Mouse (Mus musculus): ENCODE measurements around the gene Prkca.

Gene Prkca

DNA sequence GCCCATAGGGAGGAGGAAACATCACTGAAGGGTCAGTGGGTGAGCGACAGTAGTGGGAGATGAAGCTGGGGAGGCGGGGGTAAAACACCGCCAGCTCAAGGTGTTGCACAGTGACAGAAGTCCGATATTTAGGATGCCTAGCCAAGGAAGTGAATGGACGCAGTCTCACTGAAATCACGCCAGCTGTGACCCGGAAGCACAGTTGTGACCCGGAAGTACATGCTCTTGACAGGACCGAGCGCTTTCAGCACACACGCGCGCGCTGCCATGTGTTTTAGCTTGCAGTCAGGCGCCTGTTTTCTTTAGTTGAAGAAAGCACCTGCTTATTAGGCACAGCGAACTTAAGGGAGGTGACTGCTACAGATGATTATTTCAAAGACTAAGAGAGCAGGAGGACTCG lies 304.0 kb downstream of the Prkca start:
- no peak for DNase-seq

DNA sequence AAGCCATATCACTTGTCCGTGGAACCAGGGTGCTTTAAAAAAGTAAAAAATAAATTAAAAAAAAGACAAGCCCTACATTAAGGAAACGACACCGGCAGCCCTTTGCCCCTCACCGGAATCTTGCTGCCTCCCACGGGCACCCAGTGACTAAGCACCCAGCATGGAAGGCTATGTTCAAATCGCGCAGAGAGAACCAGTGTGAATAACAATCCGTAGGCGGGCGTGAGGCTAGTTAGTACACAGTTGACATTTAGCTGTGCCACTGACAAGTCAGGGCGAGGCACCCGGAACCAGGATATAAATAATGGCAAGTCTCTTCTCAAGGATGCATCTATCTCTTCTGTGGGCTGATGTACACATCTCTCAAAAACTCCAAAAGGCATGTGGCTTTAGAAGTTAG lies 304.7 kb downstream of the Prkca start:
- no peak for DNase-seq

DNA sequence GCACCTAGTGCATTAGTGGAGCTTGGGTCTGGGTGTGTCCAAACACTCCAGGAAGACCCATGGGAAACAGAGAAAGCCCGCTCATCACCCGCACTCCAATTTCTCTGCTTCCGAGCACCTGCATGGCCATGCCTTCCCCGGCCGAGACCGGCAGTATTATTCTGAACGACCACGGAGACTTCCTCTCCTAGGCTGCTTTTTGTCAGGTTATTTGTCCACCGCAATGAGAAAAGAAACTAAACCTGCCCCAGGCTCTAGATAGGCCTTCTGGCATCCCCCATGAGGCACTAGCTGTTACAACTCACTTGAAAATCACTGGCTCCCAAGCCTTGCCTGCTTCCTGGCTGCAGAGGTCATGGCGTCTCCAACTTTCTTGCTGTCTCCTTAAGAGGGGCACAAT lies 307.4 kb downstream of the Prkca start:
- no peak for DNase-seq

GRCm38 (mm10) chr11:108035761-108036160 lies 308.0 kb downstream of the Prkca start:
- DNase-seq = no peak

DNA sequence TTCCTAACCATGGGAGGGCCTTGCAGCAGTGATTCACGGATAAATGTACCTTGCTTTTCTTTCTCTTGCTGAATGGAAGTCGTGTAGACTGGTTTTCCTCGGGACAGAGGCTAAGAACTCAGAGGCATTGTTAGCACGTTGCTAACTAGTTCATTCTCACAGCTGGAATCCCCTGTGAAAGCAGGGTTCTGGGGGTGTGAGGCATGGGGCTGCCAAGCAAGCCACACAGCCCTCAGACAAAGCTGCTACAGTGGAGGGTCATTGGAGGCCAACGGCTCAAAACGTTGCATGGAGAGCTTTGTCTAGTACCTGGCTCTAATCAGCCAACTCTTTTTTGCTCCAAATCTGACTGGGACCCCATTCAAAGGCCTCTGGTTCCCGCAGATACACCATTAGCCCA lies 309.4 kb downstream of the Prkca start:
- DNase-seq = no peak

DNA sequence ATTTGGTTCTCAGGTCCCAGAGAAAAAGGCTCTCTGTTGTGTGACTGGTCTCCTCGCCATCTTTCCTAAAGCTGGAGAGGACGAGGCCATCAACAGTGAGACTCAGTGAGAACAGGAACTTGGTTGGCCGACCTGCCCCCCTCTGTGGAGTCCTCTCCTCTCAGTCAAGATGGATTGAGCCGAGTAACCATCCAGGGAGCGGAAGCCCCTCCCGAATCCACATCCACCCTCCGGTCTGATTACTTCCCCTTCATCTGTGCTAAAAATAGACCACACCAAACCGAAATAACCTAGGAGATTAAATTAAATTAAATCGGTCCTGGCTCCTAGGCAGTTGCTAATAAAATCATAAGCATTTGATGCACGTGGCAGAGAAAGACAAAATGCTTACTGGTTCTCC lies 311.2 kb downstream of the Prkca start:
- DNase-seq = no peak

DNA sequence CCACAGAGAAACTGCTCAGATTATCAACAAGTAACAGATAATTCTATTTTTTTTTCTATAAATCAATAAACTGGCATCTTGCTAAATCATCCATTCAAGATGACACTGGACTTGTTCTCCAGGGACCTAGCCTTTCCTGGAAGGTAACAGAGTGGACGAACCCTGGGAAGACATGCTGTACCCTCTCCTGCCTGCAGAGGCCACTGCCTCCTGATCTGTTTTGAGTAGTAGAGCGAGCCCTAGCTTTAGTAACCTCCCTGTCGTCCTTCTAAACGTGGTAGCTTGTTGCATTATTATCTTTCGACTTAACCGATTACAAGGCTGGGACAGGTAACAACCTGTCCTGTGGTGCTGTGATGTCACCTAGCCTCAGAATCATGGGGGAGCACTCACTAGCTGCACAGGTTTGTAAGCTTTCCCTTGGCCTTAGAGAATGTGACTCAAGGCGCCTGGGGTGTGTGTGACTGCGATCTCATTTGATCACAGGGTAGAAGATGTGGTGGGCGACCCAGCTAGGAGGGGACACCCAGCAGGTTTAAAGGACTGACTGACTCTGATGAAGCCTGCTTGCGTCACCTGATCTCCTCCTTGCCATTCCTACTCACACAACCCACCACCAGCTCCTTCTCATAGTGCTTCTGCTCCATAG lies 312.6 kb downstream of the Prkca start:
- peak; percentile 47 to 56 for DNase-seq

GRCm38 (mm10) chr11:108029321-108029720 lies 314.4 kb downstream of the Prkca start:
- DNase-seq = no peak

GRCm38 (mm10) chr11:108028398-108028797 lies 315.3 kb downstream of the Prkca start:
- no peak for DNase-seq

GRCm38 (mm10) chr11:108025726-108026425 lies 317.9 kb downstream of the Prkca start:
- DNase-seq = peak; percentile 63 to 64

DNA sequence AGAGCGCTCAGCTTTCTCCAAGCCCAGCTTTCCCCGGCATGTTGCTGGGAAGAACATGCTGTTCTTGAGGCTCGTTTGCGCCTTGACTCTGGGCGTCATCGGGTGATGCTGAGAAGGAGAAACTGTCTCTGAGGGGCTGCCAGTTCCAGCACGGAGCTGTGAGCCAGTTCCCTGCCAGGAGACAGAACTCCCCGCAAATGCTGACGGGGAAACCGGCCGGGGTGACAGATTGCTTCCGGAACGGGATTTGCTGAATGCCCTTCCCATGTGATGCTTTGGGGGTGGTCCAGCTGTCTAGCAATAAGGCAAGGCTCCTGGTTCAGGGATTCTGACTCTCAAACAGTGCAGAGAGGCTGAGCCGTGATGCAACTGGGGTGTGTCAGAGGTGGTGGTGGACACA lies 320.5 kb downstream of the Prkca start:
- DNase-seq = peak; percentile 70 to 76

DNA sequence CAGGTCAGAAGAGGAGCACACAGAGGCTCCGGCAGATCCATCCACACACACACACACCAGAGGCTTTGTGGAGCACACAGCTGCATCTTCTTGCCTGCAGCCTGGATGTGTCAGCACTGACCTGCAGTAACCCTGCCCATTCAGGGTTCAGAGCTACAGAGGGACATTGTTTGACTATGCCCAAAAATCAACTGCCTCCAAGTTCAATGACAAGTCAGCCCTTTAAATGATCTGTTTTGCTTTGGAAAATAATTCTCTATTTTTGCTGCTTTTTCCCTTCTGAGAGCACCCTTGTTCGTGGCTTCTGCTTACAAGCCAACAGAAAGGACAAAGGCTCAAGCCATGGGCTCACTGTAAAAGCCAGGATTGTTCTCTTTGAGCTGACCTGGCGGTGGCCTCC lies 322.8 kb downstream of the Prkca start:
- peak in 1 of 2 experiments; percentile 22 for DNase-seq

GRCm38 (mm10) chr11:108015284-108015683 lies 328.4 kb downstream of the Prkca start:
- no peak for DNase-seq

- no peak for DNase-seq
These were observed 330.3 kb downstream of the Prkca start for GRCm38 (mm10) chr11:108013390-108013789.

DNA sequence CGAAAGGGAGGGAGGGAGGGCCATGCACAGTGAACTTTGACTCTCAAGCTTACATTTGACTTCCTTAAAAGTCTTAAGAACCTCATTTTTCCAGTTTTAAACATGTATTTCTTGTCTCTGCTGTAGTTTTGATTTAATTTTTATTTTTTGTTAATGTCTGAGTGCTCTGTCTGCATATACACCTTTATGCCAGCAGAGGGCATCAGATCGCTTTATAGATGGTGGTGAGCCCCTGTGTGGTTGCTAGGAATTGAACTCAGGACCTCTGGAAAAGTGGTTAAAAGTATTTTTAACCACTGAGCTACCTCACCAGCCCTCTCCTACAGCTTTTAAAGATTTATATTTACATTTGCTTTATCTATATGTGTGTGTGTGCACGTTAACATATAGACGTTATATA lies 333.3 kb downstream of the Prkca start:
- DNase-seq = no peak

DNA sequence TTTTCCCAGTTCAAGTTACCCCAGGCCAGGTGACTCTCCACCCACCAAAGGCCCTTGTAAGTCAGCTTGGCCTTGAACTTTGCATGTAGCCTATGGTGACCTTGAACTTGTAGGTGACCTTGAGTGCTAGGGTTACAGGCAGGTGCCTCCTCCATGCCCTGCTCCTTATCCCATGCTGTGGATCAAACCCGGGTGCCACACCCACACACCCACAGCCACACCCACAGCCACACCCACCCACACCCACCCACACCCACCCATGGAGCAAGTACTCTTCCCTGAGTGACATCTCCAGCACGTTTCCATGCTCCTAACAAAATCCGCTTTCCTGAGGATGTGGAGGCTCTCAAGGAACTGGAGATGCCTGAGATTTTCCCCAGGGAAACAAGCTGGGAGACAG lies 344.8 kb downstream of the Prkca start:
- no peak for DNase-seq

GRCm38 (mm10) chr11:107996896-107997670 lies 346.6 kb downstream of the Prkca start:
- DNase-seq = peak; percentile 53 to 61

- peak; percentile 61 for DNase-seq
These were observed 349.2 kb downstream of the Prkca start for GRCm38 (mm10) chr11:107994487-107994886.

- DNase-seq = no peak
These were observed 349.9 kb downstream of the Prkca start for GRCm38 (mm10) chr11:107993792-107994191.

DNA sequence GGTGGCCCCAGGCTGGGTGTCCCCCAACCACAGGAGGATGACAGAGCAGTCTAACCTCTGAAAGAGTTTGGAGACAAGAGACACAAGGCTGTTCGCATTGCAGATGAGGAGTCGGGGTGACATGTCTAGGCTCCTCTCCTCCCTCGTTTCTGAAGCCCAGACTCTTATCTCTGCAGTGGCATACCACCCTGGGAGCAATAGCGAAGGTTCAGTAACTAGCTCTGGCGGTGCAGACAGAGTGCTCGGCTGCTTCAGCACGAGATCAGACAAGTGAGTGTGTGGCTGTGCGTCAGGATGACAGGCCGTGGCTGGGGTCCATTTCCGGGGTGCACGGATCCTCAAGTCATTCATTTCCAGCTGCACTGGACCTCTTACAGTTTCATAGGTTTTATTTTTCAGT lies 351.2 kb downstream of the Prkca start:
- DNase-seq = no peak

DNA sequence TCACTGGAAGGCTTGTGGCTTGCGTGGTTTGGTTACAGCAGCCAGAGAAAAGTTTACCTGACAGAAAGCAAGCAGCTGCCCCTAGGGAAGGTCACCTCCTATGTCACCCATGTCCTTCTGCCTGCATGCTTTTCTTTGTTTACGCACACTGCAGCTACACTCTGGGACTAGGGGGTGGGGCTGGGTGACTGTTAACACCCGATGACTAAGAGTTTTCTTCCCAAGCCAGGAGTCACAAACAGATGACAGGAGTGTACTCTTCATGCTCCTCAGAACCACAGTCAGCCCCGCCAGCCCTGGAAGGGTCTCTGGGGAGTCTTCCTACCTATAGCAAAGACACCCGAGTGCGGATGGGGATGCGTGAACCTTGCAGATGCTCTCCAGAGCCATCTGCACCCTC lies 351.7 kb downstream of the Prkca start:
- no peak for DNase-seq

DNA sequence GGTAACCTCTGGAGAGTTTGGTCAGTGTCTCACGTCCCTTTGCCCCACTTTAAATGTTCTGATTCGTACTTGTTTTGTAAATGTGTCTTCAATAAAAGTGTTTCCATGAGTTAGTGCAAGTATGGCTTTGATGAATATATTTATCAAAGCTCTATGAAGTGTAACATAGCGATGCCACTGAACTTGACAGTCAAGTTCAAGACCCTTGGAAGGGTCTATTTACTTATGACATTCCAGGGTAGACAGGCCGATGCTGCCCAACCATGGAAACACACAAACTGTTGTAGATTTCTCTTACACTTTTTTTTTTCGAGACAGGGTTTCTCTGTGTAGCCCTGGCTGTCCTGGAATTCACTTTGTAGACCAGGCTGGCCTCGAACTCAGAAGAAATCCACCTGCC lies 354.5 kb downstream of the Prkca start:
- no peak for DNase-seq

DNA sequence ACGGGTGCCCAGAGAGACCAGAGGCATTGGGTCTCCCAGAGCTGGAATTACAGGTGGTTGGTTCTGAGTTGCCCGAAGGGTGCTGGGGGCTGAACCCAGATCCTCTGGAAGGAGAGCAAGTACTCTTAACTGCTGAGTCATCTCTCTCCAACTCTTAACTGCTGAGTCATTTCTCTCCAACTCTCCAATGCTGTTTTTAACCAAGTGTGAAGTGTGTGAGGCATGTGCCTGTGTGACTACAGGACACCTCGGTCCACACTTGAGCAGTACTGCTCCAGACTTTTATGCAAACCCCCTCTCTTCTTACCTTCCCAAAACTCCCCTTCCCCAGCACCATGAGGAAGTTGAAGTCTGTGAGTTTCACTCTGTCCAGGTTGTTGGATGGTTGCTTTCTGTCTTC lies 357.8 kb downstream of the Prkca start:
- no peak for DNase-seq

- DNase-seq = no peak
These were observed 359.8 kb downstream of the Prkca start for GRCm38 (mm10) chr11:107983883-107984282.
